Mouse (Mus musculus): ENCODE results near the gene Emg1.
A peak's percentile ranks its signal among the peaks of the same experiment; 100 is the strongest.

The Emg1 gene

DNA sequence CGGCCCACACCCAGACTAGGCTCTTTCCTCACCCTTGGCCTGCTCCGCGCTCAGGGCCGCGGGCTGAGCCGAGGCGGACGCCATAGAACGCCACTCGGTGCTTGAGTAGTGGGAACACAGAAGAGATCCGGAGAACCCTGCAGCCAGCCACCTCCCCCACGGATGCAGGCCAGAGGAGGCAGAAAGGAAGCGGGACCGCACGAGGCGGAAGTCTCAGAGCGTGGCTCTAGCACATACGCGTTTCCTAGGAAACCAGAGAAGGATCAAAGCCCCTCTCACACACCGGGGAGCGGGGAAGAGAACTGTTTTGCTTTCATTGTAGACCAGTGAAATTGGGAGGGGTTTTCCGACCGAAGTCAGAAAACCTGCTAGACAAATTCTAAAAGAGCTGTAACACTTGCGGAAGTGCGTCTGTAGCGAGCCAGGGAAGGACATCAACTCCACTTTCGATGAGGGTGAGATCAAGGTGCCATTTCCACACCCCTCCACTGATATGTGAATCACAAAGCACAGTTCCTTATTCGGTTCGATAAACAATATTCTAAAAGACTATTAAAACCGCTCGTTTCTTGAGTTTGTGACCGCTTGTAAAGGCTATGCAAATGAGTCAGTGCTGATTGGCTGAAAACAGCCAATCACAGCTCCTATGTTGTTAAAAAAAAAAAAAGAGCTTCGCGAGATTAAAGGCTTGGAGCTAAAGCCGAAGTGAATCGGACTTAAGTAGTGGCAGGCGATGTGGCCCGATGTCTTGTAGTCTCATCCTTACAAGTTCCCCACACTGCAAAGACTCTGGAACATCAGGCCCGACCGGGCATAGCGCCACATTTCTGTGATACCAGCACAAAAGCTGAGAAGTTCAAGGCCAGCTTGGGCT is 29.1 kb upstream of the Emg1 start, which contains the start of gene Grcc10:
TSS of gene Grcc10 (minus strand) at position 487 of the 874 bp plus-strand sequence.
- DNase-seq (ENCODE audit: low read depth, low spot score), result peak; percentile 93

DNA sequence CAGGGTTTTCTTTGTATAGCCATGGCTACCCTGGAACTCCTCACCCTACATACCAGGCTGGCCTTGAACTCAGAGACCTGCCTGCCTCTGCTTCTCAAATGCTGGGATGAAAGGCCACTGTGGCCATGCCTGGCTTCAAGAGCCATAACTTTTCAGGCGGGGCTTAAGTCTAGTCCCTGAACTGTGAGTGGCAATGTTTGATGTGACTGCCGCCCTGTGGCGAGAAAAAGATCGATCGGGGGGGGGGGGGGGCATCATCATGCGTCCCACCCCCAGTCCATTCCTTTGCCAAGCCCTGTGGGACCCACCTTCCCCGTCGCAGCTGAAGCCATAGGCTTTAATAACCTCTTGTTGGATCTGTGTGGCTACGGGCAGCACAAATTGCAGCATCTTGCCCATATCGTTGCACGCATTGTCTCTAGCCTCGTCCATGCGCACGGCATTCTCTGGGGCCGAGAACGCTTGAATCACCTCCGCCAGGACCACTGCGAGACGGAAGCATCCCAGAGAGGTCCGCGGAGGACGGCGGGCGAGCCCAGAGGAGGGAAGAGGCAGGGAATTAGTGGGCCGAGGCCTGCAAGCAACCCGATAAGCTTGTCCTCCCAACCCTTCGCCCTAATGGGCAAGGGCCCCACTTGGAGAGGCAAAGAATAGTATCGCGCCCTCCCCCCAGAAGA is 28.4 kb upstream of the Emg1 start:
- no peak for DNase-seq (ENCODE audit: low read depth, low spot score)

DNA sequence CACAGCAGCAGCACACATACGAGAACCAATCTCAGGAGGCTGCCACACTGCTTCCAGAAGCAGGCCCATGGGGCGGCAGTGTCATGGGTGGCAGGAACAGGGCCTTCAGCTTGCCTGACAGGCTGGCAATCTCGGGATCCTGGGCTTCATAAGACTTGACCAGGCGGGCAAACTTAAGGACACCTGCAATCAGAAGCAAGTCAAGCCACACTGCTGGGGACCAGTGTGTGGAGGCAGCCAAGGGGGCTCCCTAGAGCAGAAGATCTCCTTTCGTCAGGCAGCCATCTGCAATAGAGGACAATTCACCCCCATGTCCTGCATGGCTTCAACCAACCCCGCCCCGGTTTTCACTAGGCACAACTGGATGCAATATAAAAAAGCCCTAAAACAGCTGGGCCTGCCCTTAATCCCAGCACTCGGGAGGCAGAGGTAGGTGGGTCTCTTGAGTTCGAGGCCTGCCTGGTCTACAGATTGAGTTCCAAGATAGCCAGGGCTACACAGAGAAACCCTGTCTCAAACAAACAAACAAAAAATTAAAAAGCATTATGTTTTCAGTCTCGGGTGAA is 27.3 kb upstream of the Emg1 start:
- DNase-seq (ENCODE audit: low read depth, low spot score), result no peak

DNA sequence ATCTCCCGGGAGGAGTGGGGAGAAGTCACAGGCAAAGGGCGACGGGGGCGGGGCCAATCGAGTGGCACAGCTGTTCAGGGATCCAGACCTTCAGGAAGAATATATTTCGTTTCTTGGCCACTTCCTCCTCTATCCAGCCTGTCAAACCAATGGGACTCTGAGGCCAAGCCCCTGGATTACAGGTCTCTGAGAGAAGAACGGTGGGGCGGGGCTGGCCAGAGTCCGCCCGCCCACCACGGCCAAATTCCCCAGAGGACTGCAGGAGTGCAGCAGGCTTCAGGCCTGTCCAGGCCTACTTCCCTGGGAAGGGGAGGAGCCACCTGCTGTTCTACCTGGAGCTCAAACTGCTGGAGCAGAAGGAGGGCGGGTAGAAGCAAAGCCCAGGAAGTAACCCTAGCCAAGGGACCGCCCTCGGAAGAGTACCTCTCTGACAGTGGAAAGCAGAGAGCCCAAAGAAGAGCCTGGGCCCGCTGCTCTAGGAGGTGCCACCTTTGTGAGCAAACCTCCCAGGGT is 26.6 kb upstream of the Emg1 start, which contains the start of gene Ptpn6:
TSS of gene Ptpn6 (minus strand) at position 204 of the 513 bp plus-strand sequence.
- DNase-seq (ENCODE audit: low read depth, low spot score), result no peak

DNA sequence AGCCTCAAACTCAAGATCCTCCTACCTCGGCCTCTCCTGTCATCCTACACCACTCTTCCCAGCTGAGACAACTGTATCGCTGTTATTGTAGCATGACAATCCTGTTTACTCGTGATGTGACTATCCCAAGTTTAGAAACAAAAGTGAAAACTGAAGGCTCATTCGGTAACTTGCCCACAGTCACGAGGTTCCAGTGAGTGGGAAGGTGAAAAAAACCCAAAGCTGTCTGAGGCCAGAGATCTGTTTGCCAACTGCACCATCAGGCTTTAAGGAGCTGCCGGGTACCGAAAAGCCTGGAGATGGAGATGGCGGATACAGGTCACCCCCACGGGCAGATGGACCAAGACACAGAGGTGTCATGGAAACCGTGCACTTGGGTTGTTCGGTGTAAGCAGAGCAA is 25.1 kb upstream of the Emg1 start:
- no peak for DNase-seq (ENCODE audit: low read depth, low spot score)

DNA sequence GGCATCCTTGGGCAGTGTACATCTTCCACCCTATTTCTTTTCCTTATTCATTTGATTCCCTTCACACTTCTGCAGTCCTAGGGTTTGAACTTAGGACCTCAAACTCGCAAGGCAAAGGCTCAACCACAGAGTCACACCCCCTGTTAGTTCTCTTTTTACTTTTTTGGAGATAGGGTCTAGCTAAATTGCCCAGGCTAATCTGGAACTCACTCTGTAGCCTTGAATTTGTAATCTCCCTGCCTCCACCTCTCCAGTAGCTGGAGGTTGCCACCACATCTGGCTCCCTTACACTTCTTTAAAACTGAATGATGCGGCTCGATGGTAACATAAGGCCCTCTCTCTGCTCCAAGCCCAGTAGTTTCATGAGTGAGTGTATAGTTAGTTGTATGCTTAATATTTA is 22.4 kb upstream of the Emg1 start:
- no peak for DNase-seq (ENCODE audit: low read depth, low spot score)

DNA sequence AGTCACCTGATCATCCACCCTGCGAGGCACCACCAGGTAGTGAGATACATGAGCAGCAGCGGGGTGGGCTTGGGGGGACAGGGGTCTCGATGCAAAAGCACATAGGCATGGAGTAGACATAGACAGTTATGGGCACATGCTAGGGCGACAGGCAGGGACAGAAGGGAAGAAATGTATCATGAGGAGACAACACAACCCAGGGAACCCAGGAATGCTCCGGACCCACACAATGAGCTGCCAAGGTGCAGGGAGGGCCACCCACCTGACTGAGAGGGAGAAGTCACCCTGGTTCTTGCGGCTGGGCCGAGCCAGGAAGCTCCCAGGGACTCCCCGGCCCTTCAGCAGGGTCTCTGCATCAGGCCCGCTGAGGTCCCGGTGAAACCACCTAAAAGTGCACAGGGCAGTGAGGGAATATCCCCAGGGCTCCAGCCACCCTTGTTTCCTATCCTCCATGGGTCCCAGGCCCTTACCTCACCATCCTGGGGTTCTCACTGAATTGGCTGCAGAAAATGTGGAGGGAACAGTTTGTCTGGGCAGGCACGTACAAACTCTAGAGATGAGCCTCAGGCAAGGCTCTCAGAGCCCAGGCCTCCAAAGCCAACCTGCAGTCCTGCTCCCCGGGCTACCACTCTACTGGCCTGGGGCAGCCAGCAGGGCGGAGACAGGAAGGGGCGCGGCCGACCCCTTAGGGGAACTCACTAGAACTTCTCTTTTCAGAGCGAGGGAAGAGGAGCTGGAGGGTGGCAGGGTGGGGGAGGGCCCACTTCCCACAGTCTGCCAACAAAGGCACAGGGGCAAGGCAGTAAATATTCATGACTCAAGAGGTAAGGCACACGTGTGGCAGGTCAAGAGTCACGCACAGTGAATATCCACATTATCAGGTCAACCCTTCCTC is 20.7 kb upstream of the Emg1 start:
- DNase-seq (ENCODE audit: low read depth, low spot score), result no peak

DNA sequence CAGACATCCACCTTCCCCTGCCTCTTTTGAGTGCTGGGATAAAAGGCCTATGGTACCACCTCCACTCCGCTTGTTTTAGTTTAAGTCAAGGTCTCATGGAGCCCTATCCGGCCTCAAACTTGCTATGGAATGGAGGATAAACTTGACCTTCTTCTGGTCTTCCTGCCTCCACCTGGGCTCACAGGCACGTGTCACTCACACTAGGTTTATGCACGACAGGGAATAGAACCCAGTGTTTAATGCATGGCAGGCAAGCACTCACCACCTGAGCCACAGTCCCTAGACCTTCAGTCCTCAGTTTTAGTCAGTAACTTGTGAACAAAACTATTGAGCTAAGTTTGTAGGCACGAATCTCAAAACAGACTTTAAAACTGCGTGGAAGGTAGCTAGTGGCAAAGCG is 19.1 kb upstream of the Emg1 start:
- DNase-seq (ENCODE audit: low read depth, low spot score), result no peak

DNA sequence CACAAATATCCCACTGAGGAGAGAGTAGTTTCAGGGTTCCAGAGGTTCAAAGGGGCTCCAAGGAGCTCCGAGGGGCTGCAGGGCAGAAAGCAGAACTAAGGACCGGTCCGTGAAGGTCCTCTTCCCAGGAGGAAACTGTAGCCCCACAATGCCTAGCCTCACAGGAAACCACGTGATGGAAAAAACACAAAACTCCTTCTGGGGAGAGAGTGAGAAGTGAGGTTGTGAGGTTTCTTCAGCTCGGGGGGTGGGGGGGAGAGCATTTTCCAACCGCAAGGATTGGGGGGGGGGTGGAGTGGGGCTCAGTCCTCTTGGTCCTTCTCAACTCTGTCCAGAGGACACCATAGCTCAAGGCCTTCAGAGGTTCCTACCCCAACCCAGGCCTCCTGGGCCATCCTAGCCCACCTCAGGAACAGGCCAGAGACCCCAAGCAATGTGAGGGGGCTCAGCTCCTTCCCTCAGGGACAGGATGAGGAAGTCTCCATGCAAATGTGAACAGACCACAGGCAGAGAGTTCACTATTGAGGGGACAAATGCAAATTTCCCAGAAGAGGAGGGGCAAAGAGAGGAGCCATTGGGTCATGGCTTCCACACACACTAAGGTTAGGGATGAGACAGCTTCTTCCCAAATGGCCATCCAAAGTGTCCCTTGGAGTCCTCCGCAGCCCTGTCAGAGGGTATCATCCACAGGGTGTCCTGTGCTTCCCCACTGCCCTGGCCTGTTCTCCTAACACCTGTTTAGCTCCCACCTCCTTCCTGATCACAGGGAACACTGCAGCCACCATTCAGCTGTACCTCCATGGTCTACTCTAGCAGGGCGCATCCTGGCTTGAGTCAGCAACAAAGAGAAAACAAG is 18.1 kb upstream of the Emg1 start:
- DNase-seq (ENCODE audit: low read depth, low spot score), result no peak

DNA sequence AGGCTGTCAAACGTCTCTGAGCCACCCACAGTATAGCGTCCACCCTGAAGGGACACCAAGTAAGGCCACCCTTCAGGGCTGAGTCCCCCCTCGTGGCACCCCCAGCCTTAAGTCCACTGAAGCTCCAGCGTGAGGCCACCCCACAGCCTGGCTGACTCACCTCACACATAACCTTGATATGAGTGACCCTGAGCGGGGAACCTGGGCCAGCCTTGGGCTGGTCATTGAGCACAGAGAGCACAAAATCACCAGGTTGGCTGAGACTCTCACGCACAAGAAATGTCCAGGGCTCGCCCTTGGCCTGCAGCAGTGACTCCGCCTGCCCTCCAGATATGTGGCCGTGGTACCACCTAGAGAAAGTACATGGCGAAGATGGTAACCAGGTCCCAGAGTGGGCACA is 16.6 kb upstream of the Emg1 start:
- DNase-seq (ENCODE audit: low read depth, low spot score), result no peak

DNA sequence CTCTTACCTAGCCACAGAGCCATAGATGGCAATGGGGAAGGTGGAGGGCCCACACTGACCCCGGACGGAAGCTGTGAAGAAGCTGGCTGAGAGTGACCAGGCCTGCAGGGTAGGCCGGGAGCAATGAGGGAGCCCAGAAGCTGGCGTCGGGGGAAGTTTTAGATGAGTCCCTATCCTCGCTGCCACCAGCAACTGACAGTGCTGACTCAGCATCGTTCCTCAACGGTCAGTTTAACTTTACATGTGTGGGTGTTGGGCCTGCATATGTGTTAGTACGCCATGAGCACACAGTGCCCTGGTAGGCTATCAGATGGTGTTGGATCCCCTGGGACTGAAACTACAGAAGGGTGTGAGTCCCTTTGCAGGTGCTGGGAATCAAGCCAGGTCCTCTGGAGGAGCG is 12.5 kb upstream of the Emg1 start:
- no peak for DNase-seq (ENCODE audit: low read depth, low spot score)

DNA sequence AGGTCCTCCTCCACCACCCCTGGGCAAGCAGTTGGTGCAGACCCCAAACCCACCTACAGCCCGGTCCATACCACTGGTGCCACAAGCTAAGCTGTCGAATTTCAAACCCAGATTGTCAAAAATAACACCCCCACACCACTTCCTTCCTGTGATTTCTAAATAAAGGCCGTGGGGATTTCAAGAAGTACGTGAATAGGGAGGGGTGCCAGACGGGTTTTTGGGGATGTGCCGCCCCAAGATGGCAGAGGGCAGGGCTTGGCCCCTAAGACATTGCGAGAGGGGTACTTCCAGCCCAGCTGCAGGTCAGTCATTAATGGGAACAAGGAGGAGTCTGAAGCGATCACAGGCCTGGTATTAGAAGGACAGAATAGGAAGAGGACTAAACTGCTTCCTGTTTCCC is 11.6 kb upstream of the Emg1 start:
- no peak for DNase-seq (ENCODE audit: low read depth, low spot score)

DNA sequence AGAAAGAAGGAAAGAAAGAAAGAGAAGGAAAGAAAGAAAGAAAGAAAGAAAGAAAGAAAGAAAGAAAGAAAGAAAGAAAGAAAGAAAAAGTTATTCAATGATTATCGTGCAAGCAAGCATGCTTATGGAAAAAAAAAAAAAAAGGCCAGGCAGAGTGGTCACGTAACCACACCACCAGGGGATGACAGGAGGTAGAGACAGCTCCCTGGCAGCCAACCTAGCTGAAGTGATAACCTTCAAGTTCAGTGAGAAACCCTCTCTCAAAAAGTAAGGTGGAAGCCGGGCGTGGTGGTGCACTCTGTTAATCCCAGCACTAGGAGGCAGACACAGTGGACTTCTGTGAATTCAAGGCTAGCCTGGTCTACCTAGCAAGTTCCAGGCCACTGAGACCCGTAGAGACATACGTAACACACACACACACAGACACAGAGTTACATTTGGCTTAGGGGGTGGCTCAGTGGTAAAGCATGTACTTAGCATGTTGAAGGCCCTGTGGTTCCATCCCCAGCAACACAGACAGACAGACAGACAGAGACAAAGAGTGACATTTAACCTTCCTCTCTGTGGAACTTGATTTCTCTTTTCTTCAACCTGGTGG is 11.0 kb upstream of the Emg1 start:
- DNase-seq (ENCODE audit: low read depth, low spot score), result no peak

DNA sequence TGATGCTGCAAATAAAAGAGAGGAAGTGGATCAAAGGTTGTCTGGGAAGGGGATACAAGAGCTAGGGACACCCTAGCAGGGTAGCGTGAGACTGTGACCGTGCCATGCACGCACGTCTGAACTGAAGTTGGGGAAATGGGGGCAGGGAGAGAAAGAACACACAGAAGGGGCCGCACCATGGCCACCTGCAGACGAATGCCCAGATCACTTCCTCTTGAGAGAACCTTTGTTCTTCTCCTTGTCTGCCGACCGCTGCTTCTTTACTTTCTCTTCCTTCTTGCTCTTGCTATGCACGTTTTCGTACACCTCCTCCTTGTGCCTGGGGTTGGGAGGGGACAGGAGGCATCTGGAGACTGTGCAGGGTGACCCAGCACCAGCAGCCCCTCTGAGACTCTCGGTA is 8.9 kb upstream of the Emg1 start:
- no peak for DNase-seq (ENCODE audit: low read depth, low spot score)

DNA sequence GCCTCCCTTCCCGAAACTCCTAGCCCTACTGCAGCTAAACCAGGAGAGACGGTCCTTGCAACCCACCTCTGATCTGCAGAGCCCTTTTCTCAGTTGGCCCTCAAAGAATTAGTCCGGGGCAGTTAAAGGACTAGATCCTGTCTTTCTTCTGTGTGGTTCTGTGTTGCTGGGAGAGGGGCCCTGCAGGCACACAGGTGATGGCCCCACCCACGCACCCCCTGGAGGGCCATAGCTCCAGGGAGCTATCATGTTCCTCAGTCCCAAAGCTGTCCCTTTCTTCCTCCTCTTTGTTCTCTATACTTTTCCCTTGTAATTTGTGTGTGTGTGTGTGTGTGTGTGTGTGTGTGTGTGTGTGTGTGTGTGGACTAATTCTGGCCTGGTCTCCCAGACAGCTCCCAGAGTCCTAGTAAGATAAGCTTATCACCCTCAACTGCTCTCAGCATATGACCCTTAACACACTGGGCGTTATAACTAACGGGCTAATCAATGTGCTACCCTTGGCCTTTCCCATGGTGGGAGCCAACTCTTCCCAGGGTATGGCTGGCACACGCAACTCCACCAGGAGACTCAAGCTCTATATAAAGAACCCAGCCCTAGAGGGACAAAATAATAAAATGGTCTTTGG is 7.5 kb upstream of the Emg1 start:
- DNase-seq (ENCODE audit: low read depth, low spot score), result no peak

DNA sequence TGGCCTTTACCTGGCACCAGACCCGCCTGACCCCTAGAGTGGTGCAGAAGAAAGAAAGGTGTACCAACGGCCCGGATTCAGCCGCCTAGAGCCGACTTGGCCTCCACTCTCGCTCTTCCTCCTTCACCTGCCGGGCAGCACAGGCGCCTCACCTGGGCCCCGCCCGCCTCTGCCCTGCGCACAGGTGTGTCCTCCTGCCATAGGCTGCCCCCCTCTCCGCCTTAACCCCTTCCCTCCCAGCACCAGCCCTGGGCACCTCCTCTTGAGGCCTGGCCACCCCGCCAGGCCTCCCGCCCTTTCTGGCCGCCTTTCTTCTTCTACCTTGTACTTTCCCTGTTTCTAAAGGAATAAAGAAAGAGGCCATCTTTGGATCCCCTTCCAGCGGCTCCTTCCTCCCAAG is 6.7 kb upstream of the Emg1 start:
- no peak for DNase-seq (ENCODE audit: low read depth, low spot score)

DNA sequence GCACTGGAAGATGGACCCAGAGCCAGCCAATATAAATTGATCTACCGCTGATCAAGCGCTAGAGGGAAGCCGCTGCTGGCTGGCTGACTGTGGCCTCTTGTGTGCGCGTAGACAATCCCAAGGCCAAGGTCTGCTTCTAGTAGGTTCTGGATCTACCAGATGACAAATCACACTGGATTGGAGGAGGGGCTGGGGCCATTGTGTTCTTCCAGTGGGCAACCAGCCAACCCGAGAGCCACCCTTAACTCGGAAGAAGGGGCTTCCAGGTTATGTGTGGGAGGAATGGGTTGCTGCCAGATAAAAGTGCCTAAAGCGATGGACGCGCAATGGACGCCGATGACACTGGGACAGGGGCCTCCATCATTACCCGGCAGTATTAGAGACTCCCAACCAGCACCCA is 6.0 kb upstream of the Emg1 start:
- no peak for DNase-seq (ENCODE audit: low read depth, low spot score)

DNA sequence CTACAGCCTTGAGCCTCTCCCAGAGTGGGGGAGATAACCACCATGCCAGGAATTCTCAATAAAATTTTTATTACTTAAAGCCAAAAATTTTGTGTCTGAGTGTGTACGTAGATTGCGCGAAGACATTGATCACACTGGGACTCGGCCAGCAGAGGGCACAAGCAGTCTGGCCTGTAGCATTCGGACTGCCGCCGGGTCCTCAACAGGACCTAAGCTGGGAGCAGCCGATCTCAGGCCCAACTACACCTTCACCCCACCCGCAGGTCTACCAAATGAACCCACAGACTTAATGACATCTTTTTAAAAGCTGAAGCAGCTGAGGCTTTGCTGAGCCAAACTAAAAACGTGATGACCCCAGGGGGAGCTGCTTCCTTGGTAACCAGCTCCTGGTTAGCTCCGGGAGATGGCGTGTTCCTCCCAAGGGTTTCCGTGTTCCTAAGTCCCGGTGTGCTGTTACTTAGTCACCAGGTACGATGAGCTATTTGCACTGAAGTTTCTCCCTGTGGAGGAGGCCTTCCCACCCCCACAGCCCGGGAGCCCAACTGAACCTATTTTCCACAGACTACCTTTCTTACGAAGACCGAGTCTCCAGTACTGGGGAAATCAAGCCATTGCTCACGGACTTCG is 5.0 kb upstream of the Emg1 start:
- no peak for DNase-seq (ENCODE audit: low read depth, low spot score)

DNA sequence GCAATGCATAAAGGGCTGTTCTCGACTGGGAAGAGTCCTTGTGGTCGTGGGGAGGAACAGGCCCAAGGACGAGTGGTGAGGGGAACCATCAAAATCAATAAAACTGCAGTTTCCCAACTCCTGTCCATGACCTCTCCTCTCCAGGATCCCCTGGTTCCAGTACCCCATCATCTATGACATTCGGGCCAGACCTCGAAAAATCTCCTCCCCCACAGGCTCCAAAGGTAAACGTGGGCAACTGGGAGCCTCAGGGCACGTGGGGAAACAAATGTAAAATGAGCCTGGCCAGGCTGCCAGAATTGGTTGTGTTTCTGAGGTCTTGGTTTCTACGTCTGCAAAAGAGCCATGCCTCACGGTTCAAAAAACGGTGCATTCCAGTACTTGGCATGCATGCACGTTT is 940 bp upstream of the Emg1 start:
- no peak for DNase-seq (ENCODE audit: low read depth, low spot score)
